Mouse (Mus musculus) olfactory bulb, adult 2 months (tissue): ENCODE measurements around the gene Dnajc4.

Source experiments
- CTCF ChIP-seq: fragments of 200-500 bp; IDR thresholded peaks from 2 replicates; pipeline ENCODE4 v1.5.1; 2012; ENCODE audit warnings: low read depth, mild to moderate bottlenecking, low read length, moderate library complexity; ENCODE audit not compliant: insufficient read depth
- POLR2A ChIP-seq: fragments of 200-500 bp; IDR thresholded peaks from 2 replicates; pipeline ENCODE4 v1.6.1; 2012; ENCODE audit warnings: mild to moderate bottlenecking, low read depth, low read length, moderate library complexity; ENCODE audit not compliant: insufficient read depth

- TF ChIP-seq CTCF (no peak), POLR2A (peak; percentile 33; the same call in 1 of the 2 replicates)
Observed at GRCm38 (mm10) chr19:6951381-6951968, 40.9 kb downstream of the Dnajc4 start.
